Mouse (Mus musculus) E14TG2a.4 (cell line): ENCODE measurements around the gene Kdsr.
"Not testable (repeated sequence)": the region's sequence is repeated elsewhere in the genome, so short reads cannot be mapped to it uniquely, and the experiment has no call there.

Experiments used
- CTCF ChIP-seq: conservative IDR thresholded peaks from 2 replicates; pipeline ENCODE4 v1.5.1; 2014; ENCODE audit warnings: low read length
- NANOG ChIP-seq: IDR thresholded peaks from 2 replicates; pipeline ENCODE4 v1.6.1; 2014; ENCODE audit warnings: borderline replicate concordance, low read length, mixed read lengths
- POU5F1 ChIP-seq: IDR thresholded peaks from 2 replicates; pipeline ENCODE4 v1.6.1; 2014; ENCODE audit warnings: low read length, borderline replicate concordance

DNA sequence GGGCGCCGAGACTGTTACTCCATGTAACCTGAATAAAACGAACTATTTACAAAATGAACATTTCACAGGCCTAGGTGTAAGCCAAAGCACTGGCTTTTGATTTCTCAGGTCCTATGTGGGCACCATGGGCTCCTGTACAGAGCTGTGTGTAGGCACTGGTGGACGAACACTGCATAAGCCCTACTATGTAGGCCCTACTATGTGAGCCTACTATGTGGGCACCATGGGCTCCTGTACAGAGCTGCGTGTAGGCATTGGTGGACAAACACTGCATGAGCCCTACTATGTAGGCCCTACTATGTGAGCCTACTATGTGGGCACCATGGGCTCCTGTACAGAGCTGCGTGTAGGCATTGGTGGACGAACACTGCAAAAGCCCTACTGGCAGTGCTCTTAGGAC is 41.8 kb downstream of the Kdsr start:
- TF ChIP-seq CTCF, NANOG, POU5F1: not testable (repeated sequence)
